ENCODE assay signal across 8 mouse cellular contexts in the genomic region with DNA sequence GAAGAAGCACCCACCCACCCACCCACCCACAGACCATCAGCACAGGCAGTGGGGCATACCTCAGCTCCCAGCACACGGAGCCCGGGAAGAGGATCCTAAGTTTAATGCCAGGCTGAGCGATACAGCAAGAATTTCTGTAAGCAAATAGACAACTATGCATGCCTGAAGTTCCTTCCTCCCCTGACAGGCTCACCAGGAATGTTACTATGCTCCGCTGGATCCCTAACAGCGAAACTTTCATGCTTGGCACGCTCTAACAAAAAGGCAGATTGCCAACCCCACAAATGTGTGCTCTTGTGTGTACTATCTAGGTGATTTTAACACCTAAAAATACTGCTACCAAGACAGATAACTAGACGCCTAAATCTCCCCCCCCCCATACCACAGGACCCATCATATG. TPM values are rescaled to one million over a fixed set of nuclear protein-coding genes. Genes with fewer than 3 reads are reported as not detected.
DNase-seq lines count a peak whose midpoint lies in the region; ATAC-seq and TF ChIP-seq lines count a peak whose summit lies in the region.

No protein-coding gene starts in this region.

- H3K9me3 ChIP-seq in kidney, embryonic 15.5 days (replicated peaks), result no peaks in the 10 kb centered on the region
- no peaks in the 10 kb centered on the region for H3K9me3 ChIP-seq in hindbrain, embryonic 15.5 days
- no peaks in the 10 kb centered on the region for H3K9me3 ChIP-seq in midbrain, embryonic 14.5 days (ENCODE audit: control insufficient read depth, low read length)

- 36% methylated on average over 7 of the region's 7 CpGs for WGBS in kidney, embryonic 15.5 days
- 47% methylated on average over 7 of the region's 7 CpGs for WGBS in hindbrain, embryonic 15.5 days
- 56% methylated on average over 7 of the region's 7 CpGs for WGBS in midbrain, embryonic 14.5 days
- WGBS in thymus, adult 2 months, result 81% methylated on average over 7 of the region's 7 CpGs

- no peak for TF ChIP-seq CTCF in thymus, adult 2 months (IDR thresholded peaks at IDR 0.05; ENCODE audit: borderline replicate concordance, control insufficient read depth, extremely low read depth, insufficient read depth, low read length, poor library complexity)

- no peaks in the 10 kb centered on the region for H3K27me3 ChIP-seq in kidney, embryonic 15.5 days
- no peaks in the 10 kb centered on the region for H3K27me3 ChIP-seq in hindbrain, embryonic 15.5 days
- H3K27me3 ChIP-seq in midbrain, embryonic 14.5 days (ENCODE audit: control insufficient read depth, insufficient read depth, low read length), result no peaks in the 10 kb centered on the region
- H3K27me3 ChIP-seq in thymus, adult 2 months (ENCODE audit: control insufficient read depth, insufficient read depth, low read length), result no peaks in the 10 kb centered on the region

- peaks cover 37% of the 10 kb centered on the region for H3K36me3 ChIP-seq in kidney, embryonic 15.5 days
- H3K36me3 ChIP-seq in hindbrain, embryonic 15.5 days, result peaks cover 19% of the 10 kb centered on the region
- peaks cover 28% of the 10 kb centered on the region for H3K36me3 ChIP-seq in midbrain, embryonic 14.5 days (ENCODE audit: control insufficient read depth, insufficient read depth, low read length)
- H3K36me3 ChIP-seq in thymus, adult 2 months (ENCODE audit: control insufficient read depth, insufficient read depth, low read length), result peaks cover 29% of the 10 kb centered on the region

- no peak for ATAC-seq in kidney, embryonic 15.5 days (replicated peaks; ENCODE audit: low FRiP score)
- ATAC-seq in hindbrain, embryonic 15.5 days (ENCODE audit: low FRiP score, low read depth), result no peak
- ATAC-seq in midbrain, embryonic 14.5 days (ENCODE audit: low FRiP score, low TSS enrichment), result no peak

- peak overlapping the region; percentile 75 for H3K4me2 ChIP-seq in kidney, embryonic 15.5 days
- peak overlapping the region; percentile 65 for H3K4me2 ChIP-seq in hindbrain, embryonic 15.5 days
- peak overlapping the region; percentile 21 for H3K4me2 ChIP-seq in midbrain, embryonic 14.5 days (ENCODE audit: low read length)

- peaks cover 36% of the 10 kb centered on the region for H3K4me1 ChIP-seq in kidney, embryonic 15.5 days
- peaks cover 36% of the 10 kb centered on the region for H3K4me1 ChIP-seq in hindbrain, embryonic 15.5 days (replicated peaks)
- peaks cover 20% of the 10 kb centered on the region for H3K4me1 ChIP-seq in midbrain, embryonic 14.5 days (ENCODE audit: control insufficient read depth, insufficient read depth, low read length)
- peaks cover 12% of the 10 kb centered on the region for H3K4me1 ChIP-seq in thymus, adult 2 months (replicated peaks; ENCODE audit: control insufficient read depth, insufficient read depth, low read length)

- peak overlapping the region; percentile 24 for H3K4me3 ChIP-seq in kidney, embryonic 15.5 days (replicated peaks)
- H3K4me3 ChIP-seq in hindbrain, embryonic 15.5 days, result peak overlapping the region; percentile 6; the same call in 1 of the 2 replicates
- no peak overlapping the region for H3K4me3 ChIP-seq in midbrain, embryonic 14.5 days (replicated peaks; ENCODE audit: low read depth, low read length)
- H3K4me3 ChIP-seq in thymus, adult 2 months (ENCODE audit: control insufficient read depth, insufficient read depth, low read length), result no peak overlapping the region

- no peak for TF ChIP-seq POLR2A in thymus, adult 2 months (IDR thresholded peaks at IDR 0.05; ENCODE audit: control insufficient read depth, extremely low read depth, insufficient read depth, low read length, poor library complexity)

- no peak for DNase-seq in kidney, adult 11 months
- DNase-seq in brain, adult 2 months (ENCODE audit: low read depth, low spot score), result peak; percentile 39
- DNase-seq in midbrain, embryonic 14.5 days, result peak; percentile 30
- DNase-seq in thymus, adult 2 months, result no peak
- DNase-seq in layer of hippocampus, adult 11-12 months (ENCODE audit: low spot score), result no peak
- DNase-seq in yolk sac, embryonic 10.5 days (ENCODE audit: low spot score), result no peak

- no peak overlapping the region for H3K9ac ChIP-seq in kidney, embryonic 15.5 days
- no peak overlapping the region for H3K9ac ChIP-seq in hindbrain, embryonic 15.5 days
- H3K9ac ChIP-seq in midbrain, embryonic 14.5 days (replicated peaks; ENCODE audit: low read length), result no peak overlapping the region

- peak overlapping the region; percentile 29 for H3K27ac ChIP-seq in kidney, embryonic 15.5 days
- no peak overlapping the region for H3K27ac ChIP-seq in hindbrain, embryonic 15.5 days (replicated peaks)
- no peak overlapping the region for H3K27ac ChIP-seq in midbrain, embryonic 14.5 days (replicated peaks; ENCODE audit: low read depth, low read length)
- no peak overlapping the region for H3K27ac ChIP-seq in thymus, adult 2 months (ENCODE audit: control insufficient read depth, insufficient read depth, low read length)

RNA-seq across cellular contexts. Expression of gene Tmpo, which starts 13.8 kb away (rescaled TPM):
- polyA plus RNA-seq in kidney, embryonic 15.5 days (2015; fragmentation: Nextera tagmentation; extraction: Ambion mirVana), result 228 and 250 TPM in 2 replicates
- 96.7 and 108 TPM in 2 replicates for polyA plus RNA-seq in hindbrain, embryonic 15.5 days (2015; fragmentation: Nextera tagmentation; extraction: Ambion mirVana)
- 127 and 162 TPM in 2 replicates for polyA plus RNA-seq in midbrain, embryonic 14.5 days (2014; fragmentation: Nextera tagmentation; extraction: Ambion mirVana)
- polyA plus RNA-seq in thymus, adult 2 months (2012; rRNA removed), result 146 and 233 TPM in 2 replicates

RNA-seq across cellular contexts. Expression of gene Slc25a3, which starts 43.5 kb away (rescaled TPM):
- 557 and 573 TPM in 2 replicates for polyA plus RNA-seq in kidney, embryonic 15.5 days (2015; fragmentation: Nextera tagmentation; extraction: Ambion mirVana)
- 567 and 590 TPM in 2 replicates for polyA plus RNA-seq in hindbrain, embryonic 15.5 days (2015; fragmentation: Nextera tagmentation; extraction: Ambion mirVana)
- 565 and 569 TPM in 2 replicates for polyA plus RNA-seq in midbrain, embryonic 14.5 days (2014; fragmentation: Nextera tagmentation; extraction: Ambion mirVana)
- 257 and 307 TPM in 2 replicates for polyA plus RNA-seq in thymus, adult 2 months (2012; rRNA removed)

Comparison
In these comparisons a context has a peak if more than half of its experiments do, and no peak if none do; other contexts are left out.
1. H3K4me2 ChIP-seq: peak in every context shown above with its lines; median percentile 75 in kidney, embryonic 15.5 days; 65 in hindbrain, embryonic 15.5 days; 21 in midbrain, embryonic 14.5 days.
2. H3K4me3 ChIP-seq: peak in kidney, embryonic 15.5 days (single experiment) and hindbrain, embryonic 15.5 days (single experiment); none in midbrain, embryonic 14.5 days (single experiment) and thymus, adult 2 months (single experiment).
3. DNase-seq: peak in brain, adult 2 months (single experiment) and midbrain, embryonic 14.5 days (single experiment); none in kidney, adult 11 months (single experiment), thymus, adult 2 months (single experiment), layer of hippocampus, adult 11-12 months (single experiment) and yolk sac, embryonic 10.5 days (single experiment).